Mouse (Mus musculus) midbrain, embryonic 15.5 days (tissue): ENCODE measurements around the gene D430041D05Rik. TPM values are rescaled to one million over a fixed set of nuclear protein-coding genes. Genes with fewer than 3 reads are reported as not detected.
"Not testable (repeated sequence)": the region's sequence is repeated elsewhere in the genome, so short reads cannot be mapped to it uniquely, and the experiment has no call there.

Experiments
- ATAC-seq: fragments of 200-750 bp; cut with Nextera tagmentation; replicated peaks from 2 replicates; pipeline ENCODE4 v1.8.0; 2017; ENCODE audit warnings: moderate TSS enrichment
- H3K27ac ChIP-seq: fragments of 300-500 bp; sonication (generic); 2 replicates; pipeline ENCODE4 v1.5.1; 2015; ENCODE audit warnings: mild to moderate bottlenecking, inconsistent platforms
- H3K27me3 ChIP-seq: fragments of 300-500 bp; sonication (generic); replicated peaks from 2 replicates; pipeline ENCODE4 v1.6.1; 2015; ENCODE audit warnings: inconsistent platforms
- H3K36me3 ChIP-seq: fragments of 300-500 bp; sonication (generic); replicated peaks from 2 replicates; pipeline ENCODE4 v1.6.1; 2015; ENCODE audit warnings: inconsistent platforms
- H3K4me1 ChIP-seq: fragments of 300-500 bp; sonication (generic); 2 replicates; pipeline ENCODE4 v1.6.1; 2015; ENCODE audit warnings: inconsistent platforms
- H3K4me2 ChIP-seq: fragments of 300-500 bp; sonication (generic); 2 replicates; pipeline ENCODE4 v1.6.1; 2015; ENCODE audit warnings: inconsistent platforms, mild to moderate bottlenecking, moderate library complexity
- H3K4me3 ChIP-seq: fragments of 300-500 bp; sonication (generic); 2 replicates; pipeline ENCODE4 v1.5.1; 2015; ENCODE audit warnings: mild to moderate bottlenecking, inconsistent platforms
- H3K9ac ChIP-seq: fragments of 300-500 bp; sonication (generic); 2 replicates; pipeline ENCODE4 v1.6.1; 2015; ENCODE audit warnings: mild to moderate bottlenecking, inconsistent platforms
- H3K9me3 ChIP-seq: fragments of 300-500 bp; sonication (generic); 2 replicates; pipeline ENCODE4 v1.6.1; 2016; ENCODE audit warnings: inconsistent platforms
- WGBS: fragments of 180-500 bp; shearing (Covaris S2); methylation state at CpG from one replicate; pipeline ENCODE4 v1.1.7; 2015; ENCODE audit warnings: mixed read lengths; 5-methylcytosine and 5-hydroxymethylcytosine counted together
- polyA plus RNA-seq: library from polyadenylated mRNA; unstranded; fragments of >200 nt; fragmentation: Nextera tagmentation; extraction: Ambion mirVana; gene quantifications from 2 replicates; pipeline ENCODE4 v1.2.1, GENCODE M21; 2015

Gene D430041D05Rik
- polyA plus RNA-seq, 1 experiment from 2014 or later = 11.4 TPM

DNA sequence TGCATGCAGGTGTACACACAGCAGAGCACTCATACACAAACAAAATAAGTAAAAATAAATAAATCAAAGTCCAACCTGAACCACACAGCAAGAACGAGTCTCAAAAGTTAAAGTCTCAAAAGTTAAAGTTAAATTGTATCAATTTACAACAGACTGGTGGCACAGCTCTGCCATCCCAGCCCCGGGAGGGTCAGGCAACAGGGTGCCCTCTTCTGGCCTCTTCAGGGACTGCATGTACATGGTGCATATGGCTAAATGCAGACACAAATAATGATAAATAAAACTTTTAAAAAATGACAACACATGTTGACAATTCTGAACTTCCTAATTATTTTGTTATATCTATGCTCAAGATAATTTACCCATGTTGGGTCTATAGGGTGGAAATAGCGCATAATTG, 279.8 kb downstream of the D430041D05Rik start:
- no peak overlapping the region for H3K4me2 ChIP-seq

DNA sequence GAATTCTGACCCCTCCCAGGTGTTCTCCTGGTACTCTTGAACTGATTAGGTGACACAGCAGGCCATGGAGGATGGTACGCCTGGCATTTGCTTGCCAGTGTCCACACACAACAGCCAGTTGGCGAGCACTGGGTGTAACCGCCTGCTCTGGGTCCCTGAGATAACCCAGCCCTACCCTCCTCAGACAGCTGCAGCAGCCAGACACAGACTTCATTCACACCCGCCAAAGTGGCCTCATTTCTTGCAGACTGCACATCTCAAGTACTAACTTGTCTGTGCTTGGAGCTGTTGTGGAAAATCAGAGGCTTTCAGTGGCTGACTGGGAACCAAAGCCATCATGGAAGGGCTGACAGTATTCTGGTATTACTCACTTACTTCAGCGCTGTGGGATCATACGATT, 280.6 kb downstream of the D430041D05Rik start:
- Histone ChIP-seq H3K4me2 (no peak overlapping the region), H3K36me3 (no peaks in the 10 kb centered on the region), H3K27me3 (no peaks in the 10 kb centered on the region), H3K4me1 (no peaks in the 10 kb centered on the region), H3K9me3 (no peaks in the 10 kb centered on the region), H3K9ac (no peak overlapping the region), H3K27ac (no peak overlapping the region), H3K4me3 (no peak overlapping the region)
- 87% methylated on average over 6 of the region's 6 CpGs for WGBS
- ATAC-seq = no peak

More for the DNA sequence above, 279.8 kb downstream of the D430041D05Rik start:
- H3K36me3 ChIP-seq = no peaks in the 10 kb centered on the region
- no peaks in the 10 kb centered on the region for H3K9me3 ChIP-seq
- no peak for ATAC-seq
- no peaks in the 10 kb centered on the region for H3K27me3 ChIP-seq
- WGBS = 60% methylated on average over 3 of the region's 3 CpGs
- H3K4me3 ChIP-seq = no peak overlapping the region
- H3K27ac ChIP-seq = no peak overlapping the region
- H3K9ac ChIP-seq = no peak overlapping the region
- H3K4me1 ChIP-seq = no peaks in the 10 kb centered on the region

DNA sequence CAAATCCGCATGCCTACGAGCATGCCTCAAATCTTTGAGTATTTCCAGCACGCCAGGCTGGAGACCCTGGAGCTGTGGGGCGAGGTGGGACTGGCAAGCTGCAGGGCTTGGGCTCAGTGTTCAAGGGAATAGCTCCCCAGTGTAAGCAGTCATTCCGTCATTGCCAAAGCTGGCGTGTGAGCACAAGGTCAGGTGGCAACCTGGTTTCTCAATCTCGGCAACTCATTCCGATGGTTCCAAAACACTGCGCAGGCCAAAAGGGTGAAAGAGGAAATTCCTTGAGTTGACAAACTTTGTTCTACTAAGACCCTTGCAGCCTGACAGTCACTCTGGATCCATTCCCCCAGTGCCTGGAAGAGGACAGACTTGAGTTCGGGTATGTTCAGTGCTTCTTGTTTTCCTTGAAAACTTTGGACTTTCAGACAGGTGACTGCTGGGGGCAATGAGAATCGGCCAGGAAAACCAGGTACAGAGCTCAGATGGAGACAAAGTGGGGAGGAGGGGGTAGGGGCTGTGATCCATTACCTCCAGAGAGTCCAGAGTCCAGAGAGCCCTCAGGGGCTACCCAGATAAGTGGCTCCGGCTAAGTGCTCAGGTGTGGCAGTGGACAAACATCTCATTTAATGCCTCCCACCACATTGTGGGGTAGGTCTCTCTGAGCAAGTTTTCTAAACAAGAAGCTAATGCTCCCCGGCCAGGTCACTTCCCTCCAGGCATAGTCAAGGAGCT, 281.8 kb downstream of the D430041D05Rik start:
- no peak overlapping the region for H3K27ac ChIP-seq
- 86% methylated on average over 13 of the region's 13 CpGs for WGBS
- H3K4me2 ChIP-seq = no peak overlapping the region
- no peak overlapping the region for H3K9ac ChIP-seq
- H3K9me3 ChIP-seq = no peaks in the 10 kb centered on the region
- no peaks in the 10 kb centered on the region for H3K4me1 ChIP-seq
- 0 out of 2 replicates have a peak, but pooled peaks cover 3% of the 10 kb centered on the region for H3K27me3 ChIP-seq
- H3K4me3 ChIP-seq = no peak overlapping the region
- H3K36me3 ChIP-seq = no peaks in the 10 kb centered on the region
- no peak for ATAC-seq

DNA sequence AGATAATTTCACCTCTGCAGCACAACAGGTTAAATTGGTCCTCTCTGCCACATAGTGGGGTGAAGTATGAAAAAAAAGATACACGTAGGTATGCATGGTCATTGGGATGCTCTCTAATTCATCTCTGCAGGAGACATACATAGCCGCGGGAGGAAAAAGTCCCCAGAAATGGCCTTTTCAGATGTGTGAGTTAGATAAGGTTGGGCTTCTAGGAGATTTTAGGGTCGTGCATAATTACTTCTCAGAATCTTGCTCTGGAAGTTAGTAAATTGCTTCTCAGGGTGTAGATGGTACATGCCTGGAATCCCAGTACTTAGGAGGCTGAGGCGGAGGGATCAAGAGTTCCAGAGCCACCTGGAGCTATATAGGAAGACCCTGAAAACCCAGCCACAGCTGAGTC, 286.7 kb downstream of the D430041D05Rik start:
- no peaks in the 10 kb centered on the region for H3K36me3 ChIP-seq
- ATAC-seq = no peak
- no peak overlapping the region for H3K4me3 ChIP-seq
- WGBS = 82% methylated on average over 5 of the region's 5 CpGs
- H3K9me3 ChIP-seq = no peaks in the 10 kb centered on the region
- no peak overlapping the region for H3K9ac ChIP-seq
- H3K27me3 ChIP-seq = 0 out of 2 replicates have a peak, but pooled peaks cover 3% of the 10 kb centered on the region
- H3K27ac ChIP-seq = no peak overlapping the region
- no peak overlapping the region for H3K4me2 ChIP-seq
- peaks cover 12% of the 10 kb centered on the region for H3K4me1 ChIP-seq

DNA sequence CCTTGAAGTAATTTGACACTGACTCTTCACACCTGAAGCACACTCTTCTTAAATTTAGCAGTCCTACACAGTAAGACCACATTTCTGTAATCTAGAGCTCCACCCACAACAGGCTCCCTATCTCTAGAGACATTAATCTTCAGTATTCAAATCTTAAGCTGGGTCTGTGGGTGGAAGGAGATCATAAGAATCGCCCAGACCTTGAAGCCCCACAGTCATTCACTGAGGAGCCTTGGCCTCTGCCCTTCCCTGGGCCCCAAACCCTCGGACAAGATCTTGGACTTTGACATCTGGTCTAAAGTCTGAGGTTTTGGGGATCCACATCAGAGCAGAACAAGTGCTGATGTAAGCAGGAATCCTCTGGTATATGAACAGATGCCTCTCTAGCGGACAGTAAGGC, 287.3 kb downstream of the D430041D05Rik start:
- 43% methylated on average over 3 of the region's 3 CpGs for WGBS
- ATAC-seq = 0 out of 2 replicates have a peak, but pooled peaks have one; percentile 6

DNA sequence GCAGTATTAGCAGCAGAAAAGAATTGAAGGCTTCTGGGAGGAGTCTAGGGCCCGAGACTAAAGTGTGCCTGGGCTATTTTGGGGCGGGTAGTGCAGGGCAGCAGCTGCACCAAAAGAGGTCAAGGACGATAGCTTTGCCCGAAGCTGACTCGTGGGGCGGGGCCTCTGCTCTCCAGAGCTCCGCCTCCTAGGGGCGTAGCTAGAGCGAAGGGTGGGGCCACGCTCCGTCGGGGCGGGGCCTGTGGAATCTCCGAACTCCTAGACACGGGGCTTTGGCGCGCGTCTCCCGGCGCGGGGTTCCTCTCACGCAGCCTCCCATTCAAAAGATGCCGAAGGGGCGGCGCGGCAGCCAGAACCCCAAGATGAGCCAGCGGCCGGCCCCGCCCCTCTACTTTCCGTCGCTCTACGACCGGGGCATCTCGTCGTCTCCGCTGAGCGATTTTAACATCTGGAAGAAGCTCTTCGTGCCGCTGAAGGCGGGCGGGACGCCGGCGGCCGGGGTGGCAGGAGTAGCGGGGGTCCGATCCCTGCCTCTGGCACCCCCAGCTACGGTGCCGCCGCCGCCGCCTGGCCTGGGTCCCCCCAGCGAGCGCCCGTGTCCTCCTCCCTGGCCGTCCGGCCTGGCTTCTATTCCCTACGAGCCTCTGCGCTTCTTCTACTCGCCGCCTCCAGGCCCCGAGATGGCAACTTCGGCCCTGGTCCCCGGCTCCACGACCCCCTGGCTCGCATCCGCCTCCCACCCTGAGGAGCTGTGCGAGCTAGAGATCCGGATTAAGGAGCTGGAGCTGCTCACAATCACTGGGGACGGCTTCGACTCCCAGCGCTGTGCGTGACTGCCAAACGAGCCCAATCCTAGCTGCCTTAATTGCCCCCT, 288.1 kb downstream of the D430041D05Rik start, which contains the start of gene A930018P22Rik:
TSS of gene A930018P22Rik (plus strand) at position 265 of the 874 bp plus-strand sequence.
- Histone ChIP-seq H3K4me2 (peak within 1 kb of the TSS; percentile 82), H3K4me3 (peak within 1 kb of the TSS; percentile 72), H3K9ac (peak within 1 kb of the TSS; percentile 64), H3K36me3 (no peaks in the 10 kb centered on the region), H3K4me1 (peaks cover 12% of the 10 kb centered on the region), H3K9me3 (no peaks in the 10 kb centered on the region), H3K27me3 (0 out of 2 replicates have a peak, but pooled peaks cover 3% of the 10 kb centered on the region), H3K27ac (peak within 1 kb of the TSS; percentile 42)
- peak; percentile 97 for ATAC-seq
- under 1% methylated on average over 74 of the region's 74 CpGs for WGBS

More for the DNA sequence above, 287.3 kb downstream of the D430041D05Rik start:
- Histone ChIP-seq H3K4me2 (peak overlapping the region; percentile 82), H3K4me1 (peaks cover 12% of the 10 kb centered on the region), H3K36me3 (no peaks in the 10 kb centered on the region), H3K4me3 (peak overlapping the region; percentile 72), H3K9me3 (no peaks in the 10 kb centered on the region), H3K9ac (no peak overlapping the region), H3K27me3 (0 out of 2 replicates have a peak, but pooled peaks cover 3% of the 10 kb centered on the region), H3K27ac (no peak overlapping the region)

DNA sequence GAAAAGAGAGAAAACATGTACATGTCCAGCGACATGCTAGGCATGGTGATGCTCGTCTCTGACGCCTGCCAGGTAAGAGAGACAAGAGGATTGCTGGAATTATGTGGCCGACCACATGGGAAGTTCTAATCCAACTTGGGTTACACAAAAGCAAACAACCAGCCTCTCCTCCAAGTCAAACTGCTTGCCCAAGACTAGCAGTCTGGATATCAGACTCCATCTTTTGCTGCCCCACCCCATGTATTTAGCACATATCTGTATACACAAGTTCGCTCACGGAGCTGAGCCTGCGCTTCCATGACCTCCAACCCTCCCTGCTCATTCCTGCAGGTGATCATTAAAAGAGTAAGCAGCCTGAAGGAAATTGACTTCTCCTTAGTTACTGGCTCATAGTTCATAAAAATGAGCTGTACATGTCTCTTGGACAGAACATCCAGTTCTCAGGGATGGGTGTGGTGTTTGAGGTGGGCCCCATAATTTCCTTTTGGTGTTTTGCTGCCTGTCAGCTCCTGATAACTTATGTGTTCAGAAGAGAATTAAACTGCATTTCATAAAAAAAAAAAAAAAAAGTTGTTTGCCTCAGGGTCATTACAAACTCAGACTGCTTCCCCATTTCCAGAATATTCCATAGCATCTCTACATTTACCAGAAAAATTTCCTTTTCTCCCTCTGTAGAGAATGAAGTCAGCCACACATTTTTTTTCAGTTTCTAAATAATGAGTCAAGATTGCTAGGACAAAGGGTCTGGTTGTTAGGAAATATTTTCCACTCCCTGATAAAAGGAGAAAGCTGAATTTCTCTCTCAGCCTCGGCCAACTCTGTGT, 288.9 kb downstream of the D430041D05Rik start:
- H3K4me1 ChIP-seq = peaks cover 12% of the 10 kb centered on the region
- no peak for ATAC-seq
- no peaks in the 10 kb centered on the region for H3K36me3 ChIP-seq
- WGBS = 82% methylated on average over 8 of the region's 8 CpGs
- peak overlapping the region; percentile 42 for H3K27ac ChIP-seq
- no peaks in the 10 kb centered on the region for H3K9me3 ChIP-seq
- peak overlapping the region; percentile 64; the same call in 1 of the 2 replicates for H3K9ac ChIP-seq
- peak overlapping the region; percentile 82 for H3K4me2 ChIP-seq
- peak overlapping the region; percentile 72 for H3K4me3 ChIP-seq
- H3K27me3 ChIP-seq = 0 out of 2 replicates have a peak, but pooled peaks cover 3% of the 10 kb centered on the region

DNA sequence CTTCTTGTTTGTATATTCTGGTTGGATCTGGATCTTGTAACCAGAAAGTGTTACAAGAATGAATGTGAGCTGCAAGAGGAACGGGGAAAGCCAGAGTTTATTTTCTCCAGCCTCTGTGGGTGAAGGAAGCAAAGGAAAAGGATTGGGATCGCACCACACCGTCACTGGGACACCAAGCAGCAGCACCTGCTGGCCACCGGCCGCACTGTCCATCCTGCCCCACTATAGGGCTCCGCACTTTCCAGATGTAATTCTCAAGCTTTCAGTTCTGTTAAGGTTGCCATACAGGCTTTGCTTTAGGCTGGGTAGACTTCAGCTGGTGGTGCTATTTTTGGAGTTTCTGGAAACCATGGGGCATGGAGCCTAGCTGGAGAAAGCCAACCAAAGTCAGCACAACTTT, 290.5 kb downstream of the D430041D05Rik start:
- 0 out of 2 replicates have a peak, but pooled peaks cover 3% of the 10 kb centered on the region for H3K27me3 ChIP-seq
- no peak overlapping the region for H3K4me2 ChIP-seq
- H3K27ac ChIP-seq = no peak overlapping the region
- ATAC-seq = no peak
- no peaks in the 10 kb centered on the region for H3K9me3 ChIP-seq
- H3K4me3 ChIP-seq = no peak overlapping the region
- H3K4me1 ChIP-seq = peaks cover 12% of the 10 kb centered on the region
- no peaks in the 10 kb centered on the region for H3K36me3 ChIP-seq
- no peak overlapping the region for H3K9ac ChIP-seq
- WGBS = 68% methylated on average over 6 of the region's 6 CpGs

DNA sequence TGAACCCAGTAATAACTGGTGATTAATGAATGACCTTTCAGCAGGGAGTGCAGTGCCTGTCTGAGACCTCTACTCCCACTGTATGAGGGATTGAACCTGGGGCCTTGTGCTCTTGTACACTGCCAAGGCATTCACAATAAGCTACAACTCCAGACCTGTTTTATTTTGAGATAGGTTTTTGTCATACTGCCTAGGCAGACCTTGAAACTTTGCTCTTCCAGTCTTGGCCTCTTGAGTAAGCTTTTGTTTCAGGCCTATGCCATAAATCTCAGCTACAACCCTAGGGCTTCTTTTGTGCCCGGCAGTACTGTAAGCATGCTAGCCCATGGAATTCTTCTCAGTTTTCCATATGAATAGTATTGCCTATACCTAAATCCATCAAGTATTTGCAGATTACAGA, 291.7 kb downstream of the D430041D05Rik start:
- H3K36me3 ChIP-seq = no peaks in the 10 kb centered on the region
- 82% methylated on average over 1 of the region's 1 CpGs for WGBS
- no peak overlapping the region for H3K9ac ChIP-seq
- no peak overlapping the region for H3K4me2 ChIP-seq
- no peak overlapping the region for H3K4me3 ChIP-seq
- H3K27me3 ChIP-seq = no peaks in the 10 kb centered on the region
- H3K4me1 ChIP-seq = peaks cover 12% of the 10 kb centered on the region
- no peak overlapping the region for H3K27ac ChIP-seq
- no peak for ATAC-seq
- H3K9me3 ChIP-seq = no peaks in the 10 kb centered on the region

DNA sequence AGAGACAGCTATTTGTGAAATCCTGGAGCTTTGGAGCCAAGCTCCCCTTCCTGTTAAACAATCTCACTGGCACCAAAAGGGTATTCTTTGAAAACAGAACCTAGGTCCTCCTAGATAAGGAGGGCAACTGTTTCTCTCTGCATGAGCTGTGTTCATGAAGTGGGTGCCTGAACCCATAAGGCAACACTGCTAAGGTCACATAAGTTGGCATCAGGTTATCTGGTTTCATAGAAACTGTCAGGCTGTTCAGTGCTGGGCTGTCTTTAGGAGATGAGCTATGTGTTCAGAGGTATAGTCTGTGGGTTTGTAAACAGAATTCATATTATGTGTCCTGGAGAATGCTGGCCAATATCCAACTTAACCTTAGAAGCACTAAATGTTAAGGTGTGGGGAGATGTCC, 293.6 kb downstream of the D430041D05Rik start:
- not testable (repeated sequence) for H3K4me1 ChIP-seq, H3K9me3 ChIP-seq, H3K4me2 ChIP-seq, H3K4me3 ChIP-seq, ATAC-seq, H3K27me3 ChIP-seq, H3K27ac ChIP-seq, H3K36me3 ChIP-seq, H3K9ac ChIP-seq

DNA sequence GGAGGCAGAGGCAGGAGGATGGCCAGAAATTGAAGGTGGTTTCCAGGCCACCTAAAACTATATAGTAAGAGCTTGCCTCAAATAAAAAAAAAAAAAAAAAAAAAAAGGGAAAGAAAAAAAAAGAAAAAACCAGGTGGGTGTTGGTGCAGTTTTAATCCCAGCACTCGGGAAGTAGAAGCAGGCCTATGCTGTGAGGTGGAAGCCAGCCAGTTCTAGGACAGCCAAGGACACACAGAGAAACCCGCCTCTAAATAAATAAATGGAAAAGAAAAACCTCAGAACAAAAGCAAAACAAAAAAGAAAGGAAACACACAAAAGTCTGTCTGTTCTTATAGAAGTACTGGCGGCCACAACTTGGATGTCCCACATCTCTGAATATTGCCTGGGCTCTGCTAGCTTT, 295.9 kb downstream of the D430041D05Rik start:
- no peak for ATAC-seq
- 79% methylated on average over 3 of the region's 3 CpGs for WGBS
- Histone ChIP-seq H3K9me3 (no peaks in the 10 kb centered on the region), H3K9ac (no peak overlapping the region), H3K27ac (no peak overlapping the region), H3K4me2 (no peak overlapping the region), H3K27me3 (no peaks in the 10 kb centered on the region), H3K4me1 (no peaks in the 10 kb centered on the region), H3K4me3 (no peak overlapping the region), H3K36me3 (no peaks in the 10 kb centered on the region)

DNA sequence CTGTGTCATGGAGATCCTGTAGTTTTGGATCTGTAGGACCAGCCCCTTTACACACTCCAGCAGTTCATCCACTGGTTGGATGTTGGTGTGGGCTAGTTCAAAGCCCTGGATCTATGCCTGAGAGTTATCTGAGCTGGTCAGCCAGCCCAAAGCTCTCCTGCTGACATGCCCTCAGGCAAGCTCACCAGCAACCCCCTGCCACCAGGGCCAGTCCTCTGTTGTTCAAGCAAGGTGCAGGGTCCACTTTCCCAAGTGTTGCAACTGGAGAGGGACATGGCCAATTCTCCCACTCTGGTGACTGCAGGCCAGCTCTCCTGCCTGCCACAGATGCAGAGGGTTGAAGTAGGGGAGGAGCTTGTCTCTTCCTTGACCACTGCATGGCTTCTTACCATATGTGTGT, 297.2 kb downstream of the D430041D05Rik start:
- H3K27ac ChIP-seq, H3K9me3 ChIP-seq, ATAC-seq, H3K4me3 ChIP-seq, H3K36me3 ChIP-seq, H3K4me2 ChIP-seq, H3K9ac ChIP-seq, H3K4me1 ChIP-seq, H3K27me3 ChIP-seq: not testable (repeated sequence)
